Mouse (Mus musculus): ENCODE measurements around the gene Mab21l2. TPM values are rescaled to one million over a fixed set of nuclear protein-coding genes. Genes with fewer than 3 reads are reported as not detected.

The Mab21l2 gene
- polyA plus RNA-seq (2011; ENCODE audit: insufficient read depth, insufficient read length, low replicate concordance, missing spikeins) = 1.1 and 1.7 TPM in 2 replicates

DNA sequence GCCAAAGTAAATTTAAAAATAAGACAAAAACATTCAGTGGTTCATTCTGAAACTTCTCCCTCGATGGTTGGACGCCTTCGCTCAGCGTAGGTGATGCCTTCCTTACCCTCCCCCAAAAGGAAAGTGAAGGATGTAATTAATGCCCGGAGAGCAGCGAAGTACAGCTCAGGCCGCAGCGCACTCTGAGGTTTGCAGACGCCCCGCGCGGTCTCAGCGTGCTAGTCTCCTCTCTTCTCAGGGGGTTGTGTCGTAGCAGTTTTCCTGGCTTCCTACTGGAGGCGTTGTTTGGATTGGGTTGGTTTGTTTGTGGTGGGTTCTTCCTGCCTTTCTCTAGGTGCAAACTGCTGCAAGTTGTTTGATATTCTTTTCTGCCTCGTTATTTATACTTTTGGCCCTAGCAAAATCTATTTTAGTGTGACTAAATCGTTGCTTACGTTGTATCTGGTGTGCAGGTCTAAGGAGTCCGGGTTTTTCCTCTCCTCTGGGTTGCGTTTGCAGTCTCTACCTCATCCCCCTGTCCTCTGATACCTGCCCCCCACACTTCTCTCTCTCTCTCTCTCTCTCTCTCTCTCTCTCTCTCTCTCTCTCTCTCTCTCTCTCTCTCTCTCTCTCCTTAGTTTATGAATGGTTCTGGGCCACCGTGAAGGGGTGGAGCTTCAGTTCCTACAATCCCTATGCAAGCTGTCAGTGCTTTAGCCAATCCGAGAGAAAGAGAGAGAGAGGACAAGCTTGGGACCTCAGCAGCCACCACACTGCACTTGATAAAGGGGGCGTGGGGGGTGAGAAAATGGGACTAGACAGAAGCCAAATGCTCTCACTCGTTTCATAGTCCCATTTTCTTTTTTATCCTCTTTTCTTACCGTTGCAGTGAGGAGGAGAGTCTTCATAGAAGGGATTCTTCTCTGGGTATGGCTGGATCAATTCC, at the start of gene Mab21l2:
Mab21l2 (minus strand) TSS at position 539 of the 925 bp plus-strand sequence.
- Histone ChIP-seq H3K4me3 (replicated peaks; ENCODE audit: control insufficient read depth, low read depth, low read length) (no peak within 1 kb of the TSS), H3K4me1 (ENCODE audit: control insufficient read depth, insufficient read depth, low read length) (no peaks in the 10 kb centered on the region), H3K27ac (ENCODE audit: control insufficient read depth, insufficient read depth, low read depth, low read length, poor library complexity) (no peak within 1 kb of the TSS)
- 12% methylated on average over 25 of the region's 25 CpGs for WGBS
- TF ChIP-seq POLR2A (IDR thresholded peaks at IDR 0.05; ENCODE audit: borderline replicate concordance, control insufficient read depth, low read depth, low read length) = no peak
- TF ChIP-seq CTCF (IDR thresholded peaks at IDR 0.05; ENCODE audit: control insufficient read depth, insufficient read depth, low read length) = no peak

- no peak overlapping the region for H3K4me3 ChIP-seq (replicated peaks; ENCODE audit: control insufficient read depth, low read depth, low read length)
- TF ChIP-seq POLR2A (IDR thresholded peaks at IDR 0.05; ENCODE audit: borderline replicate concordance, control insufficient read depth, low read depth, low read length) = no peak
- no peak for TF ChIP-seq CTCF (IDR thresholded peaks at IDR 0.05; ENCODE audit: control insufficient read depth, insufficient read depth, low read length)
- H3K4me1 ChIP-seq (ENCODE audit: control insufficient read depth, insufficient read depth, low read length) = no peaks in the 10 kb centered on the region
- H3K27ac ChIP-seq (ENCODE audit: control insufficient read depth, insufficient read depth, low read depth, low read length, poor library complexity) = no peak overlapping the region
Measured at GRCm38 (mm10) chr3:86575312-86575711, 26.9 kb upstream of the Mab21l2 start.

GRCm38 (mm10) chr3:86572519-86573244, 24.3 kb upstream of the Mab21l2 start:
- Histone ChIP-seq H3K4me3 (replicated peaks; ENCODE audit: control insufficient read depth, low read depth, low read length) (no peak overlapping the region), H3K4me1 (ENCODE audit: control insufficient read depth, insufficient read depth, low read length) (no peaks in the 10 kb centered on the region), H3K27ac (ENCODE audit: control insufficient read depth, insufficient read depth, low read depth, low read length, poor library complexity) (no peak overlapping the region)
- 87% methylated on average over 3 of the region's 3 CpGs for WGBS
- TF ChIP-seq CTCF (IDR thresholded peaks at IDR 0.05; ENCODE audit: control insufficient read depth, insufficient read depth, low read length) (no peak), POLR2A (IDR thresholded peaks at IDR 0.05; ENCODE audit: borderline replicate concordance, control insufficient read depth, low read depth, low read length) (no peak)

- Histone ChIP-seq H3K4me3 (replicated peaks; ENCODE audit: control insufficient read depth, low read depth, low read length) (no peak overlapping the region), H3K27ac (ENCODE audit: control insufficient read depth, insufficient read depth, low read depth, low read length, poor library complexity) (no peak overlapping the region)
- 76% methylated on average over 4 of the region's 4 CpGs for WGBS
Measured at GRCm38 (mm10) chr3:86571518-86571917, 23.1 kb upstream of the Mab21l2 start.

GRCm38 (mm10) chr3:86567312-86567711, 18.9 kb upstream of the Mab21l2 start:
- 64% methylated on average over 4 of the region's 4 CpGs for WGBS

More at GRCm38 (mm10) chr3:86571518-86571917, 23.1 kb upstream of the Mab21l2 start:
- TF ChIP-seq POLR2A (IDR thresholded peaks at IDR 0.05; ENCODE audit: borderline replicate concordance, control insufficient read depth, low read depth, low read length) = no peak
- TF ChIP-seq CTCF (IDR thresholded peaks at IDR 0.05; ENCODE audit: control insufficient read depth, insufficient read depth, low read length) = no peak
- no peaks in the 10 kb centered on the region for H3K4me1 ChIP-seq (ENCODE audit: control insufficient read depth, insufficient read depth, low read length)

GRCm38 (mm10) chr3:86561396-86561795, 13.0 kb upstream of the Mab21l2 start:
- Histone ChIP-seq H3K4me1 (ENCODE audit: control insufficient read depth, insufficient read depth, low read length) (no peaks in the 10 kb centered on the region; the same call in 1 of the 2 replicates), H3K27ac (ENCODE audit: control insufficient read depth, insufficient read depth, low read depth, low read length, poor library complexity) (no peak overlapping the region), H3K4me3 (replicated peaks; ENCODE audit: control insufficient read depth, low read depth, low read length) (no peak overlapping the region)
- WGBS = 71% methylated on average over 1 of the region's 1 CpGs
- TF ChIP-seq POLR2A (IDR thresholded peaks at IDR 0.05; ENCODE audit: borderline replicate concordance, control insufficient read depth, low read depth, low read length) (no peak), CTCF (IDR thresholded peaks at IDR 0.05; ENCODE audit: control insufficient read depth, insufficient read depth, low read length) (no peak)

More at GRCm38 (mm10) chr3:86567312-86567711, 18.9 kb upstream of the Mab21l2 start:
- no peaks in the 10 kb centered on the region for H3K4me1 ChIP-seq (ENCODE audit: control insufficient read depth, insufficient read depth, low read length)
- no peak overlapping the region for H3K4me3 ChIP-seq (replicated peaks; ENCODE audit: control insufficient read depth, low read depth, low read length)
- no peak overlapping the region for H3K27ac ChIP-seq (ENCODE audit: control insufficient read depth, insufficient read depth, low read depth, low read length, poor library complexity)
- no peak for TF ChIP-seq POLR2A (IDR thresholded peaks at IDR 0.05; ENCODE audit: borderline replicate concordance, control insufficient read depth, low read depth, low read length)
- no peak for TF ChIP-seq CTCF (IDR thresholded peaks at IDR 0.05; ENCODE audit: control insufficient read depth, insufficient read depth, low read length)

DNA sequence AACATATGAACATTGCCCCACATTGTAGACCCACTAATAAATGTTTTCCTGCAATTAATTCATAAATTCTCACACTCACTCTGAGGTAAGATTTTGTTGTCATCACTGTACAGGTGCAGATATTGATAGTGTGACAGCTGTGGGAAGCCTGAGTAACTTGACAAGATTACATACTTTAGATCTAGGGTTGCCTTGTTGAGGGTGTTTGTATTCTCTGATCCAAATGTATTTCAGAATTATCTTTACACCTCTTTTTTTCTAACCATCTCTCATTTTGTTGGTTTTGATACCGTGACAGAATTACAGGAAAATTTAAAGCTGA, 12.6 kb upstream of the Mab21l2 start:
- TF ChIP-seq POLR2A (IDR thresholded peaks at IDR 0.05; ENCODE audit: borderline replicate concordance, control insufficient read depth, low read depth, low read length) = no peak
- TF ChIP-seq CTCF (IDR thresholded peaks at IDR 0.05; ENCODE audit: control insufficient read depth, insufficient read depth, low read length) = no peak
- H3K4me1 ChIP-seq (ENCODE audit: control insufficient read depth, insufficient read depth, low read length) = no peaks in the 10 kb centered on the region; the same call in 1 of the 2 replicates
- H3K27ac ChIP-seq (ENCODE audit: control insufficient read depth, insufficient read depth, low read depth, low read length, poor library complexity) = no peak overlapping the region
- no peak overlapping the region for H3K4me3 ChIP-seq (replicated peaks; ENCODE audit: control insufficient read depth, low read depth, low read length)
- 76% methylated on average over 1 of the region's 1 CpGs for WGBS
